Mouse (Mus musculus) heart, adult 8-10 months (tissue): ENCODE results near the gene Kbtbd6. TPM values are rescaled to one million over a fixed set of nuclear protein-coding genes. Genes with fewer than 3 reads are reported as not detected.
"Not testable (repeated sequence)": the region's sequence is repeated elsewhere in the genome, so short reads cannot be mapped to it uniquely, and the experiment has no call there.

Experiments used
- DNase-seq: peaks from one replicate; pipeline ENCODE4 v3.0.0; 2022; ENCODE audit warnings: low spot score
- total RNA-seq, 4 experiments: library from RNA; stranded (reverse); gene quantifications; 2 replicates each; pipeline ENCODE4 v1.2.4; 2022

Gene Kbtbd6
- total RNA-seq, result under 1 TPM in 3 of 4 experiments, not detected in 1; 0.11 to 0.16 (median 0.16) TPM

GRCm38 (mm10) chr14:79451681-79452590 is at the start of gene Kbtbd6:
TSS of gene Kbtbd6 (plus strand) at chr14:79451835.
- peak; percentile 86 for DNase-seq

GRCm38 (mm10) chr14:79407641-79408040 is 44.0 kb upstream of the Kbtbd6 start:
- DNase-seq, result no peak

GRCm38 (mm10) chr14:79409278-79409830 is 42.3 kb upstream of the Kbtbd6 start:
- no peak for DNase-seq

GRCm38 (mm10) chr14:79410662-79411061 is 41.0 kb upstream of the Kbtbd6 start:
- no peak for DNase-seq

- DNase-seq, result no peak
Measured at GRCm38 (mm10) chr14:79413121-79413520, 38.5 kb upstream of the Kbtbd6 start.

GRCm38 (mm10) chr14:79420083-79420685 is 31.5 kb upstream of the Kbtbd6 start:
- DNase-seq, result no peak

GRCm38 (mm10) chr14:79425979-79426729 is 25.5 kb upstream of the Kbtbd6 start, which contains the start of gene Kbtbd7:
TSS of gene Kbtbd7 (plus strand) at chr14:79426511.
- peak; percentile 97 for DNase-seq

GRCm38 (mm10) chr14:79426730-79427365 is 24.8 kb upstream of the Kbtbd6 start:
- not testable (repeated sequence) for DNase-seq

GRCm38 (mm10) chr14:79434068-79434467 is 17.6 kb upstream of the Kbtbd6 start:
- no peak for DNase-seq

GRCm38 (mm10) chr14:79440655-79441054 is 11.0 kb upstream of the Kbtbd6 start:
- DNase-seq, result no peak

- no peak for DNase-seq
Measured at GRCm38 (mm10) chr14:79441441-79441840, 10.2 kb upstream of the Kbtbd6 start.

GRCm38 (mm10) chr14:79444601-79445000 is 7.0 kb upstream of the Kbtbd6 start:
- no peak for DNase-seq

- DNase-seq, result no peak
Measured at GRCm38 (mm10) chr14:79445055-79445620, 6.5 kb upstream of the Kbtbd6 start.

- not testable (repeated sequence) for DNase-seq
Measured at GRCm38 (mm10) chr14:79452591-79452934, 928 bp downstream of the Kbtbd6 start.

- DNase-seq, result no peak
Measured at GRCm38 (mm10) chr14:79460401-79460800, 8.8 kb downstream of the Kbtbd6 start.

GRCm38 (mm10) chr14:79460988-79461387 is 9.4 kb downstream of the Kbtbd6 start:
- DNase-seq, result no peak

- DNase-seq, result no peak
Measured at GRCm38 (mm10) chr14:79465623-79466022, 14.0 kb downstream of the Kbtbd6 start.

GRCm38 (mm10) chr14:79467621-79468020 is 16.0 kb downstream of the Kbtbd6 start:
- DNase-seq, result peak; percentile 68

GRCm38 (mm10) chr14:79473384-79473783 is 21.7 kb downstream of the Kbtbd6 start:
- DNase-seq, result no peak

GRCm38 (mm10) chr14:79480624-79481338 is 29.1 kb downstream of the Kbtbd6 start, which contains the start of gene Elf1:
TSS of gene Elf1 (plus strand) at chr14:79481194.
- DNase-seq, result peak; percentile 97
